In genomic region chr1:166141868-166142267, GRCm38 (mm10) we compare ENCODE assay signal across 18 mouse cellular contexts. TPM values are rescaled to one million over a fixed set of nuclear protein-coding genes. Genes with fewer than 3 reads are reported as not detected.
DNase-seq lines count a peak whose midpoint lies in the region; ATAC-seq and TF ChIP-seq lines count a peak whose summit lies in the region.
"Not testable (repeated sequence)": the region's sequence is repeated elsewhere in the genome, so short reads cannot be mapped to it uniquely, and the experiment has no call there.
"Had no signal": no experiment of that assay in that cellular context is flagged by ENCODE, and none has a peak within 500 bp of the region (broad histone marks: within the 10 kb centered on the region; RNA-seq: fewer than 3 reads in every experiment).

No protein-coding gene starts in this region.

- not testable (repeated sequence) for H3K27me3 ChIP-seq in E14TG2a.4 (ENCODE audit: insufficient read depth, low read length); ES-Bruce4 (ENCODE audit: control insufficient read depth, insufficient read depth, low read length, poor library complexity, severe bottlenecking); heart, postnatal 0 days (ENCODE audit: control insufficient read depth, insufficient read depth, low read length); intestine, postnatal 0 days (replicated peaks; ENCODE audit: control insufficient read depth, insufficient read depth, low read length); small intestine, adult 2 months (ENCODE audit: control insufficient read depth, insufficient read depth, low read length)

- H3K36me3 ChIP-seq in E14TG2a.4 (ENCODE audit: insufficient read depth, low read length), result peaks cover 64% of the 10 kb centered on the region
- H3K36me3 ChIP-seq in ES-Bruce4 (ENCODE audit: control insufficient read depth, insufficient read depth, low read length, poor library complexity, severe bottlenecking), result peaks cover 21% of the 10 kb centered on the region
- peaks cover 12% of the 10 kb centered on the region; the same call in 1 of the 2 replicates for H3K36me3 ChIP-seq in ES-E14 (ENCODE audit: control insufficient read depth, insufficient read depth, low read length, poor library complexity, severe bottlenecking)
- H3K36me3 ChIP-seq in heart, postnatal 0 days (replicated peaks; ENCODE audit: control insufficient read depth, insufficient read depth, low read length); intestine, postnatal 0 days (ENCODE audit: control insufficient read depth, insufficient read depth): not testable (repeated sequence)
- H3K36me3 ChIP-seq in small intestine, adult 2 months (ENCODE audit: control insufficient read depth, insufficient read depth, low read length), result peaks cover 25% of the 10 kb centered on the region

- peak overlapping the region; percentile 42; the same call in 1 of the 2 replicates for H3K9ac ChIP-seq in ES-Bruce4 (ENCODE audit: low read depth, poor library complexity, severe bottlenecking)
- not testable (repeated sequence) for H3K9ac ChIP-seq in ES-E14 (ENCODE audit: insufficient read depth, low read depth, low read length, poor library complexity, severe bottlenecking); heart, postnatal 0 days (replicated peaks; ENCODE audit: low read depth, low read length); intestine, postnatal 0 days (ENCODE audit: low read depth, low read length)

- not testable (repeated sequence) for ATAC-seq in heart, postnatal 0 days (ENCODE audit: insufficient read depth, low read depth); intestine, postnatal 0 days

- not testable (repeated sequence) for H3K4me2 ChIP-seq in heart, postnatal 0 days (ENCODE audit: low read depth, low read length); intestine, postnatal 0 days (replicated peaks; ENCODE audit: low read depth)

- H3K9me3 ChIP-seq in E14TG2a.4 (ENCODE audit: low read length), result peaks cover 23% of the 10 kb centered on the region
- H3K9me3 ChIP-seq in ES-Bruce4 (replicated peaks; ENCODE audit: control insufficient read depth, insufficient read depth, low read length, poor library complexity, severe bottlenecking), result peaks cover 18% of the 10 kb centered on the region
- not testable (repeated sequence) for H3K9me3 ChIP-seq in ES-E14 (ENCODE audit: control insufficient read depth, insufficient read depth, low read depth, low read length); heart, postnatal 0 days (replicated peaks; ENCODE audit: control insufficient read depth, low read length); intestine, postnatal 0 days (ENCODE audit: control insufficient read depth)

- DNase-seq in ES-E14 (ENCODE audit: low read depth, low spot score), result not testable (repeated sequence)
- DNase-seq in R1 (ENCODE audit: low read depth, low spot score) (peak; percentile 75), ZHBTc4 (ENCODE audit: low read depth, low spot score) (peak; percentile 68)
- DNase-seq in heart, postnatal 0 days (ENCODE audit: low spot score), result peak; percentile 2

- in situ Hi-C loops in ES-E14 (cut with MboI; ENCODE audit: low sequenced_read_pairs in 2 of 2, unreplicated experiment in 2 of 2), result not testable (repeated sequence)

- TF ChIP-seq CTCF in E14TG2a.4 (conservative IDR thresholded peaks at IDR 0.05; ENCODE audit: low read length); ES-Bruce4 (IDR thresholded peaks at IDR 0.05; ENCODE audit: low read depth, low read length); heart, postnatal 0 days (IDR thresholded peaks at IDR 0.05; ENCODE audit: low read depth); intestine, postnatal 0 days (IDR thresholded peaks at IDR 0.05; ENCODE audit: low read depth); small intestine, adult 2 months (IDR thresholded peaks at IDR 0.05; ENCODE audit: extremely low read depth, insufficient read length, insufficient replicate concordance, low read depth, low read length): not testable (repeated sequence)

- H3K4me3 ChIP-seq in E14TG2a.4 (replicated peaks; ENCODE audit: low read length), result peak overlapping the region; percentile 30; the same call in 1 of the 2 replicates
- not testable (repeated sequence) for H3K4me3 ChIP-seq in ES-Bruce4 (ENCODE audit: low read depth, low read length); ES-E14 (ENCODE audit: insufficient read depth in 1 of 2, low read depth in 1 of 2, low read length in 2 of 2, poor library complexity in 1 of 2, severe bottlenecking in 1 of 2); heart, postnatal 0 days (ENCODE audit: low read depth, low read length); intestine, postnatal 0 days (ENCODE audit: low read depth, low read length); small intestine, adult 2 months (ENCODE audit: low read depth, low read length)

- not testable (repeated sequence) for TF ChIP-seq EP300 in ES-Bruce4 (IDR thresholded peaks at IDR 0.05; ENCODE audit: insufficient read depth, low read depth, low read length); heart, postnatal 0 days (IDR thresholded peaks at IDR 0.05; ENCODE audit: low read depth)

- 88% methylated on average over 9 of the region's 9 CpGs for WGBS in heart, postnatal 0 days
- 71% methylated on average over 9 of the region's 9 CpGs for WGBS in intestine, postnatal 0 days
- WGBS in small intestine, adult 2 months, result 66% methylated on average over 9 of the region's 9 CpGs

- peaks cover 92% of the 10 kb centered on the region for H3K4me1 ChIP-seq in E14TG2a.4 (replicated peaks; ENCODE audit: low read depth, low read length)
- H3K4me1 ChIP-seq in ES-Bruce4 (ENCODE audit: control insufficient read depth, insufficient read depth, low read length), result peaks cover 14% of the 10 kb centered on the region
- H3K4me1 ChIP-seq in ES-E14 (ENCODE audit: control insufficient read depth in 2 of 2, insufficient read depth in 2 of 2, low read length in 2 of 2, poor library complexity in 1 of 2), result peaks cover 4 to 34% of the 10 kb centered on the region in 2 experiments; a peak in 3 of 4 replicates
- H3K4me1 ChIP-seq in heart, postnatal 0 days (ENCODE audit: control insufficient read depth, insufficient read depth); intestine, postnatal 0 days (replicated peaks; ENCODE audit: control insufficient read depth, insufficient read depth, low read length): not testable (repeated sequence)
- peaks cover 25% of the 10 kb centered on the region for H3K4me1 ChIP-seq in small intestine, adult 2 months (ENCODE audit: control insufficient read depth, insufficient read depth, insufficient read length, low read length)

- H3K27ac ChIP-seq in ES-Bruce4 (ENCODE audit: insufficient read depth, low read length) (peak overlapping the region; percentile 95), ES-E14 (ENCODE audit: insufficient read depth, low read depth, low read length, poor library complexity, severe bottlenecking) (peak overlapping the region; percentile 74; the same call in 1 of the 2 replicates)
- not testable (repeated sequence) for H3K27ac ChIP-seq in heart, postnatal 0 days (ENCODE audit: low read depth)
- peak overlapping the region; percentile 46 for H3K27ac ChIP-seq in intestine, postnatal 0 days (ENCODE audit: low read depth, low read length)
- H3K27ac ChIP-seq in small intestine, adult 2 months (ENCODE audit: insufficient read depth, low read depth, low read length), result peak overlapping the region; percentile 34; the same call in 1 of the 2 replicates

- not testable (repeated sequence) for TF ChIP-seq POLR2A in ES-Bruce4 (IDR thresholded peaks at IDR 0.05; ENCODE audit: insufficient read depth, low read length); small intestine, adult 2 months (IDR thresholded peaks at IDR 0.05; ENCODE audit: low read depth, low read length)

TF ChIP-seq in ES-E14, 5 proteins besides CTCF, POLR2A, EP300 and RAD21:
- 0 out of 2 replicates have a peak, but pooled peaks have one; percentile 18 for TF ChIP-seq ZNF384 (IDR thresholded peaks at IDR 0.05; ENCODE audit: low read depth, low read length)

RNA-seq across cellular contexts. Expression of gene Gpa33, which starts 11.8 kb away (rescaled TPM):
- polyA plus RNA-seq in ES-Bruce4 (2011; ENCODE audit: insufficient read depth, insufficient read length, low read depth, missing spikeins), result 49.6 and 55.9 TPM in 2 replicates
- total RNA-seq in ES-E14 (2012; rRNA removed), result 68.0 and 204 TPM in 2 replicates
- 0.65 TPM in 1 of 2 replicates, not detected in the other for total RNA-seq in heart, postnatal 0 days (2014; rRNA removed; ENCODE audit: low replicate concordance)
- polyA plus RNA-seq in heart, postnatal 0 days (2015; fragmentation: Nextera tagmentation; extraction: Ambion mirVana), result 0.07 TPM in 1 of 2 replicates, not detected in the other
- 136 and 161 TPM in 2 replicates for polyA plus RNA-seq in intestine, postnatal 0 days (2015; fragmentation: Nextera tagmentation; extraction: Ambion mirVana)
- 249 and 805 TPM in 2 replicates for polyA plus RNA-seq in small intestine, adult 2 months (2012; rRNA removed)
- total RNA-seq: adrenal gland, postnatal 14 days; MEL had no signal
- polyA plus RNA-seq: activated CD4-positive, CD25-positive, alpha-beta regulatory T cell, adult 4 months; CD4-positive, CD25-positive, alpha-beta regulatory T cell, adult 4 months; cerebellum, adult 2 months; G1E; Patski had no signal

RNA-seq across cellular contexts. Expression of gene Dusp27, which starts 14.1 kb away (rescaled TPM):
- 3.9 and 5.8 TPM in 2 replicates for polyA plus RNA-seq in ES-Bruce4 (2011; ENCODE audit: insufficient read depth, insufficient read length, low read depth, missing spikeins)
- total RNA-seq in ES-E14 (2012; rRNA removed), result 60.2 and 69.4 TPM in 2 replicates
- 33.2 and 40.1 TPM in 2 replicates for total RNA-seq in heart, postnatal 0 days (2014; rRNA removed; ENCODE audit: low replicate concordance)
- 34.6 and 39.9 TPM in 2 replicates for polyA plus RNA-seq in heart, postnatal 0 days (2015; fragmentation: Nextera tagmentation; extraction: Ambion mirVana)
- polyA plus RNA-seq in intestine, postnatal 0 days (2015; fragmentation: Nextera tagmentation; extraction: Ambion mirVana), result 0.61 and 0.99 TPM in 2 replicates
- 0.03 and 0.04 TPM in 2 replicates for polyA plus RNA-seq in small intestine, adult 2 months (2012; rRNA removed)
- total RNA-seq: adrenal gland, adult 18-20 months; adrenal gland, postnatal 25 days; CH12.LX; MEL had no signal
- polyA plus RNA-seq: activated CD4-positive, CD25-positive, alpha-beta regulatory T cell, adult 4 months; CD4-positive, CD25-positive, alpha-beta regulatory T cell, adult 4 months; G1E; Patski had no signal

Comparison
In these comparisons a context has a peak if more than half of its experiments do, and no peak if none do; other contexts are left out.
1. RNA of gene Gpa33, which starts 11.8 kb away (polyA plus RNA-seq): 249 to 805 TPM in small intestine, adult 2 months, 136 to 161 TPM in intestine, postnatal 0 days and 49.6 to 55.9 TPM in ES-Bruce4; 0.07 TPM in heart, postnatal 0 days; every median in the first group is over 10 times any median in the second.